Mouse (Mus musculus) liver, embryonic 14.5 days (tissue): ENCODE data around the gene Arhgap44.

Experiments used
- CTCF ChIP-seq: IDR thresholded peaks from 2 replicates; pipeline ENCODE4 v1.5.1; 2016; ENCODE audit warnings: antibody characterized with exemption, low read depth, control low read depth
- EP300 ChIP-seq: IDR thresholded peaks from 2 replicates; pipeline ENCODE4 v1.6.1; 2016; ENCODE audit warnings: antibody characterized with exemption, low read depth

- TF ChIP-seq EP300 (no peak), CTCF (no peak)
Observed at GRCm38 (mm10) chr11:65003611-65004010, 159.2 kb downstream of the Arhgap44 start.
